Mouse (Mus musculus) midbrain, embryonic 10.5 days (tissue): ENCODE data around the gene Cmtm5. TPM values are rescaled to one million over a fixed set of nuclear protein-coding genes. Genes with fewer than 3 reads are reported as not detected.
"Not testable (repeated sequence)": the region's sequence is repeated elsewhere in the genome, so short reads cannot be mapped to it uniquely, and the experiment has no call there.

Source experiments
- DNase-seq: peaks from one replicate; pipeline ENCODE4 v3.0.0-alpha.2; 2017; ENCODE audit warnings: low spot score
- H3K27ac ChIP-seq: fragments of 300-500 bp; sonication (generic); replicated peaks from 2 replicates; pipeline ENCODE4 v1.5.1; 2016; ENCODE audit warnings: mild to moderate bottlenecking
- H3K27me3 ChIP-seq: fragments of 300-500 bp; sonication (generic); 2 replicates; pipeline ENCODE4 v1.6.1; 2016; ENCODE audit warnings: low read depth, mild to moderate bottlenecking; ENCODE audit not compliant: poor library complexity, severe bottlenecking
- H3K36me3 ChIP-seq: fragments of 300-500 bp; sonication (generic); 2 replicates; pipeline ENCODE4 v1.6.1; 2016; ENCODE audit warnings: mild to moderate bottlenecking, moderate library complexity
- H3K4me1 ChIP-seq: fragments of 300-500 bp; sonication (generic); 2 replicates; pipeline ENCODE4 v1.6.1; 2016
- H3K4me3 ChIP-seq: fragments of 300-500 bp; sonication (generic); 2 replicates; pipeline ENCODE4 v1.5.1; 2016; ENCODE audit warnings: mild to moderate bottlenecking, moderate library complexity
- H3K9me3 ChIP-seq: fragments of 300-500 bp; sonication (generic); replicated peaks from 2 replicates; pipeline ENCODE4 v1.6.1; 2016; ENCODE audit warnings: mild to moderate bottlenecking
- WGBS: fragments of 180-500 bp; shearing (Covaris S2); methylation state at CpG from one replicate; pipeline ENCODE4 v1.1.7; 2016; 5-methylcytosine and 5-hydroxymethylcytosine counted together
- microRNA counts: library from miRNA; unstranded; fragments of <30 nt; microRNA quantifications from one replicate; lab custom pipeline; 2017
- microRNA-seq: library from miRNA; unstranded; fragments of <30 nt; microRNA quantifications from one replicate; pipeline ENCODE4, GENCODE M21; 2017
- polyA plus RNA-seq: library from polyadenylated mRNA; unstranded; fragments of >200 nt; fragmentation: Nextera tagmentation; extraction: Ambion mirVana; gene quantifications from 2 replicates; pipeline ENCODE4 v1.2.1, GENCODE M21; 2016

Cmtm5 gene
- polyA plus RNA-seq, 1 experiment from 2014 or later: 0.17 TPM

DNA sequence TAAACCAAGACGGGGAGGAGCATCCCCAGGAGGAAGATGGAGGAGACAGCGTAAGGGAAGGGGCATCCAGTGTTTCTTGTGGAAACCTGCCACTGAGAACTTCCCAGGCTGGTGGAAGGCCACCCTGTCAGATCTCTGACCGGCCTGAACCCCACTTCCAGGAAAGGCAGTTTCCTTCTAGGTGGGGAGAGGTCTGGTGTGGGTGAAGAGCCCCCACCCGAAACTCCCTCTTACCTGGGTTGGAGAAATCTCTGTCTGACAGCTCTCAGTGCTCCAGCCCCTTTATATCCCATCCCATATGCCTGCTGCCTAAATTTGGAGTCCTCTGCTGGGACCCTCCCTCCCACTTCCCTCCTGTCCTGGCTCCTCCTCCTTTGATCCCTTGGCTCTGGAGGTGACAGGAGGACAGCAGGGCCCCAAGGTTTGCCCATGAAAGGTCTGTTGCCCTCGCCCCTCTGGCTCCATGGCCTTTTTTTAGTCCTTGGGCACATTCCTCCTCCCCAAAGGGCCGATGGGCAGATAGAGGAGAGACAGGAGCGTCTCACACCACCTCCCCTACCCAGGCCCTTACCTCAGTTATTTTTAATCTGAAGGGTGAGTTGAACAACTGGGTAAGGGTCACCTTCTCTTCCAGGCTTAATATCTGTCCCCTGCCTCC, 30.4 kb downstream of the Cmtm5 start, which contains the start of gene Myh6:
Gene Myh6, minus strand, starts transcription at position 608 of the 658 bp plus-strand sequence.
- DNase-seq: no peak
- WGBS: 79% methylated on average over 7 of the region's 7 CpGs
- Histone ChIP-seq H3K9me3 (no peaks in the 10 kb centered on the region), H3K36me3 (no peaks in the 10 kb centered on the region), H3K27me3 (no peaks in the 10 kb centered on the region), H3K27ac (no peak within 1 kb of the TSS), H3K4me1 (no peaks in the 10 kb centered on the region), H3K4me3 (no peak within 1 kb of the TSS)

DNA sequence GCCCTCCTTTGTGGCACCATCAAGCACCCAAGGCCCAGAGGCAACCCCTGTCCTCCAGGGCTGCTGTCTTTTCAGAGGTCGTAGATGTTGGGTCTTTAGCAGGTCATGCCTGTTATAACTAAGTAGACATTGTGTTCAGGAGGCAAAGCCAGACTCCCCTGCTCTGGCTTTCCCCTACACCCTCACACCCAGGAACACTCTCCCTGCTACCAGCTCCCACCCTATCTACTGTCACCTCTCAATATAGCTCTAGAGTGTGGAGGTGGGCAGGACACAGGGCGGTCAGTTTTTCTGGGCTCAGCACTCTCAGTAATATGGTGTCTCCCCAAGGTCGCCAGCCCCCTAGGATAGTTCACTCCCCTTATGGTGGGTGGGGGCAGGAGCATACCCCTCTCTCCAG, 31.8 kb downstream of the Cmtm5 start:
- H3K9me3 ChIP-seq: no peaks in the 10 kb centered on the region
- DNase-seq: no peak
- H3K4me1 ChIP-seq: no peaks in the 10 kb centered on the region
- H3K27me3 ChIP-seq: no peaks in the 10 kb centered on the region
- H3K4me3 ChIP-seq: no peak overlapping the region
- H3K36me3 ChIP-seq: no peaks in the 10 kb centered on the region
- no peak overlapping the region for H3K27ac ChIP-seq
- WGBS: 80% methylated on average over 3 of the region's 3 CpGs

DNA sequence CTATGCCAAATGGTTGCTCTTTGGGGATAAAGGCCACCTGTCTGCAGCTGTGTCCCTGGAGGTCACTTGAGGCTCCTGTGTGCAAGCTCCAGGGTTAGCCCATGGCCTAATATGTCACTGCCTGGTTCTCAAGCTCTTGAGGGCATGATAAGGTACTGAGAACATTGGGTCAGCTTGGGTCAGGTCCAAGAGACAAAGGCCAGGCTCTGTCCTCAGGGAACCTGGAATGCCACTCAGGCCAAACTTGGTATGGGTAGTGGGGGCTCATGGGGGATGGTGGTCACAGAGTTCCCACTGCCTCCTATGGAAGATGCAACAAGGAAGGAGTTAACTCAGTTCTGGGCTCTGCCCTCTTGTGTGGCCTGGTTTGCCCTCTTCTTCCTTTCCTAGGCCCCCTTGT, 32.3 kb downstream of the Cmtm5 start:
- no peaks in the 10 kb centered on the region for H3K9me3 ChIP-seq

DNA sequence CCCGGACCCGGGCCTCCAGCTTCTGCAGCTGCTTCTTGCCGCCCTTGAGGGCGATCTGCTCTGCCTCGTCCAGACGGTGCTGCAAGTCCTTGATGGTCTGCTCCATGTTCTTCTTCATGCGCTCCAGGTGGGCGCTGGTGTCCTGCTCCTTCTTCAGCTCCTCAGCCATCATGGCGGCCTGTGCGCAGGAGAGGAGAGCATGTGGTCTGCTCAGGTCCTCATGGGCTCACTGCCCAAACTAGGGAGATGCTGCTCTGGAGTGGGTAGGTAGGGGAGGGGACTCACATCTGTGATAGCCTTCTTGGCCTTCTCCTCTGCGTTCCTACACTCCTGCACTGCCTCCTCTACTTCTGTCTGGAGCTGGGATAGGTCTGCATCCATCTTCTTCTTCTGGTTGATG, 36.7 kb downstream of the Cmtm5 start:
- not testable (repeated sequence) for DNase-seq, H3K4me3 ChIP-seq, H3K9me3 ChIP-seq, H3K27ac ChIP-seq, H3K36me3 ChIP-seq, H3K27me3 ChIP-seq
- peaks cover 16% of the 10 kb centered on the region for H3K4me1 ChIP-seq
- 87% methylated on average over 11 of the region's 11 CpGs for WGBS

More for the DNA sequence above, 32.3 kb downstream of the Cmtm5 start:
- Histone ChIP-seq H3K36me3 (no peaks in the 10 kb centered on the region), H3K4me3 (no peak overlapping the region), H3K27me3 (no peaks in the 10 kb centered on the region), H3K27ac (no peak overlapping the region), H3K4me1 (no peaks in the 10 kb centered on the region)
- DNase-seq: no peak

DNA sequence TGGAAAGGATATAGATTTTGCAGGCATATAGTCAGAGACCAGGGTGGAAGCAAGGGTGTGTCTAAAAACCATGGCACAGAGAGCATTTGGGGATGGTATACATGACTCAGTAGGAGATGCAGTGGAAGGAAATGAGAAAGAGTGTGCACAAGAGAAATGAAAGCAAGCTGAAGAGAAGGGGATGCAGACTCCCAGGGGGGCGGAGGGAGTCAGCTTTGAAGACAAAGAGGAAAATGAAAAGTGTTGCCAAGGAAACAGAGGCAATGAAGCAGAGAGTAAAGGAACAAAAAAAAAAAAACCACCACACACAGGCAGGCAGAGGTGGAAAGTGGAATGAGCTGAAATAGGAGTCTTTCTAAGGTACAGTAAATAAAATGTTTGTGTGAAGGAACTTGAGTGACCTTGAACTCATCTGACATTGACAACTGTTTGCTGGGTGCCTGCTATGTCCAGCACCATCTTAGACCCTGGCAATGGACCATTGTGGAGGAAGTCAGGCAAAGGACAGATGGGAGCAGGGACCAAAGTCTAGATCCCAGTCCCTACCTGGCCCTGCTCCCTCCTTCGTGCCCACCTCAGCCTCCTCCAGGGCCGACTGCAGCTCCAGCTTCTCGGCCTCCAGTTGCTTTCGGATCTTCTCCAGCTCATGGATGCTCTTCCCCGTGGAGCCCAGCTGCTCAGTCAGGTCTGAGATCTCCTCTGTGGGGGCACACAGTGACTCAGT, 38.2 kb downstream of the Cmtm5 start:
- DNase-seq: no peak
- Histone ChIP-seq H3K4me1 (peaks cover 16% of the 10 kb centered on the region), H3K27ac (peak overlapping the region; percentile 68; the same call in 1 of the 2 replicates), H3K36me3 (no peaks in the 10 kb centered on the region), H3K4me3 (no peak overlapping the region), H3K27me3 (peaks cover 4% of the 10 kb centered on the region; the same call in 1 of the 2 replicates), H3K9me3 (no peaks in the 10 kb centered on the region)
- 76% methylated on average over 6 of the region's 6 CpGs for WGBS

DNA sequence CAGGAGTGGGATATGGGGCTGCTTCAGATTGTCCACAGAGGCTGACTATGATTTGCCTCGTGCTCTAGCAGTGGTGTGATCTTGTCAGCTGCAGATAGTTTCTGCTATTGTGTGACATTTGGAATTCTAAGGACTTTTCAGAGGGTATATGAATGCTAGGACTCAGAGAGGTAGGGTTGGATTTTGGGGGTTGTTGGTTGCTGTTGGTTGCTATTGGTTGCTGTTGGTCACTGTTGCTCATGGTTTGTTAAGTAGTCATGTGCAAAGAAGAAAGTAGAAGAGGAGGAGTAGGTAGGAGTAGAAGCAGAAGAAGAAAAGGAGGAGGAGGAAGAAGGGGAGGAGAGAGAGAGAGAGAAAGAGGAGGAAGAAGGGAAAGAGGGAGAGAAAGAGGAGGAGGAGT, 40.6 kb downstream of the Cmtm5 start, which contains the start of gene Gm17428:
Gene Gm17428, plus strand, starts transcription at position 301 of the 400 bp plus-strand sequence.
- DNase-seq: no peak
- 95% methylated on average over 1 of the region's 1 CpGs for WGBS
- Histone ChIP-seq H3K27me3 (peaks cover 4% of the 10 kb centered on the region; the same call in 1 of the 2 replicates), H3K27ac (no peak within 1 kb of the TSS), H3K9me3 (no peaks in the 10 kb centered on the region), H3K4me1 (peaks cover 16% of the 10 kb centered on the region), H3K4me3 (no peak within 1 kb of the TSS), H3K36me3 (no peaks in the 10 kb centered on the region)

DNA sequence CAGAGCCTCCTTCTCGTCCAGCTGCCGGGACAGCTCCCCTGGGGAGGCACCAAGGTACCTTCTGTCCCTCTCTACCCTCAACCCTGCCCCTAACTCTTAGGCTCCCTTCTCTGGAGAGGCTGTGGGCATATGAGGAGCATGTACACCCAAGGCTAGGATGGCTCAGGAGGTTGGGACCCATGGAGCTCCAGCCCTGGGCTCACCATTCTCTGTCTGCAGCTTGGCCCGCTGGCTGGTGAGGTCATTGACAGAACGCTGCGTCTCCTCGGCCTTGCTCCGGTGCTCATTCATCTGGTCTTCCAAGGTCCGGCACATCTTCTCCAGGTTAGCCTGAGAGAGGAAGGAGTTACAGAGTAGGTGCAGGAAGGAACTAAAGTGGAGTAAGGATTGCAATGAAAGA, 42.6 kb downstream of the Cmtm5 start:
- Histone ChIP-seq H3K27ac (no peak overlapping the region), H3K4me1 (peaks cover 14% of the 10 kb centered on the region), H3K4me3 (no peak overlapping the region), H3K27me3 (peaks cover 4% of the 10 kb centered on the region; the same call in 1 of the 2 replicates), H3K36me3 (no peaks in the 10 kb centered on the region), H3K9me3 (no peaks in the 10 kb centered on the region)
- no peak for DNase-seq
- 86% methylated on average over 8 of the region's 8 CpGs for WGBS

DNA sequence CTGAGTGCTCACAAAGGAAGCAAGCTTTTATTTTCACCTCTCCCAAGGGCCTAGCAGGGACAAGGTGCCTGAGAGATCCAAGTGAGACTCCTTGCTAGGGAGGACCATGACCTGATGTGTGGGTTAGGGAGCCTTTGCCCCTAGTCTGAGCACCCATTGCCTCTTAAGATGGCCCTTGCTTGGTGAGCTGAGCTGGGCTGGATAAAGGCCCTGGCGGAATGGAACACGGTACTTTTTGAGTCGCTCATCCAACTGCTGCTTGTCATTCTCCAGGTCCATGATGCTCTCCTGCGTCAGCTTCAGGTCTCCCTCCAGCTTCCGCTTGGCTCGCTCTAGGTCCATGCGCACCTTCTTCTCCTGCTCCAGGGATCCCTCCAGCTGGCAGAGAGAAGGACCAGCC, 45.9 kb downstream of the Cmtm5 start:
- H3K4me1 ChIP-seq: no peaks in the 10 kb centered on the region
- H3K36me3 ChIP-seq: no peaks in the 10 kb centered on the region
- H3K9me3 ChIP-seq: no peaks in the 10 kb centered on the region
- WGBS: 94% methylated on average over 7 of the region's 7 CpGs
- DNase-seq: no peak
- H3K4me3 ChIP-seq: no peak overlapping the region
- H3K27me3 ChIP-seq: peaks cover 4% of the 10 kb centered on the region; the same call in 1 of the 2 replicates
- no peak overlapping the region for H3K27ac ChIP-seq

DNA sequence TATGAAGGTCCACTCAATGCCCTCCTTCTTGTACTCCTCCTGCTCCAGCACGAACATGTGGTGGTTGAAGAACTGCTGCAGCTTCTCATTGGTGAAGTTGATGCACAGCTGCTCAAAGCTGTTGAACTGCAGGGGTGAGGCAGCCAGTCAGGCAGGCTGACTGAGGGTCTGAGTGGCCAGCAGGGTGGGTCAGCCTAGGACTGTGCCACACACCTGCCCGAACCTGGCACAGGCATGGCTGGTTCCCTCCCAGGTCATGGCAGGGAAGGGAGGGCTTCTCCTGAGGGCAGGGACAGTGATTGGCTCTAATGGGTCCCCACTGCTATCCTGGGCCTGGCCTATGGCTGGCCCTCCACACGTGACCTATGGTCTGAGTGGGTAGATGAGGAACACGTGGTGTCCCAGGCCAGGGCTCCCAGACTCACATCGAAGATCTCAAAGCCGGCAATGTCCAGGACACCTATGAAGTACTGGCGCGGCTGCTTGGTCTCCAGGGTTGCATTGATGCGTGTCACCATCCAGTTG, 52.4 kb downstream of the Cmtm5 start:
- not testable (repeated sequence) for H3K4me1 ChIP-seq, H3K9me3 ChIP-seq, H3K27ac ChIP-seq, H3K4me3 ChIP-seq, H3K36me3 ChIP-seq, DNase-seq
- H3K27me3 ChIP-seq: peaks cover 15% of the 10 kb centered on the region
- 89% methylated on average over 9 of the region's 9 CpGs for WGBS

MicroRNAs within 50 kb of the gene (microRNA counts, 519-probe panel; counts per million panel counts)
- microRNA mmu-miR-208a (lab: Ali Mortazavi, UCI): not detected
- microRNA mmu-miR-208b (lab: Ali Mortazavi, UCI): not detected

Small RNAs within 50 kb of the gene (microRNA-seq; reads per million reads assigned to microRNA genes)
- 9.0 reads per million, percentile 20 among the genes with 10 or more reads in this experiment for gene Mir208a
- 40.7 reads per million, percentile 39 among the genes with 10 or more reads in this experiment for gene Mir208b

Other genes with a start within 250 kb of the Cmtm5 start
- gene Acin1, start 249.3 kb upstream of the Cmtm5 start, polyA plus RNA-seq: 128 and 145 TPM in 2 replicates
- 0.15 TPM in 1 of 2 replicates, not detected in the other for gene Gm29776, start 237.4 kb upstream of the Cmtm5 start, polyA plus RNA-seq
- 0.09 and 0.11 TPM in 2 replicates for gene Cebpe, start 224.1 kb upstream of the Cmtm5 start, polyA plus RNA-seq
- gene Slc7a8, start 154.3 kb upstream of the Cmtm5 start, polyA plus RNA-seq: 1.8 and 2.4 TPM in 2 replicates
- gene Rnf212b, start 122.1 kb upstream of the Cmtm5 start, polyA plus RNA-seq: not detected in 2 replicates
- gene Homez, start 65.3 kb upstream of the Cmtm5 start, polyA plus RNA-seq: 25.7 and 26.8 TPM in 2 replicates
- 0.31 and 0.81 TPM in 2 replicates for gene Ppp1r3e, start 58.7 kb upstream of the Cmtm5 start, polyA plus RNA-seq
- gene Bcl2l2, start 52.9 kb upstream of the Cmtm5 start, polyA plus RNA-seq: 2.7 and 3.4 TPM in 2 replicates
- not detected in 2 replicates for gene Gm20521, start 52.8 kb upstream of the Cmtm5 start, polyA plus RNA-seq
- gene Pabpn1, start 43.8 kb upstream of the Cmtm5 start, polyA plus RNA-seq: 165 and 175 TPM in 2 replicates
- 42.0 and 52.0 TPM in 2 replicates for gene Slc22a17, start 23.1 kb upstream of the Cmtm5 start, polyA plus RNA-seq
- gene Efs, start 10.1 kb upstream of the Cmtm5 start, polyA plus RNA-seq: 42.5 and 42.8 TPM in 2 replicates
- gene Il25, start 3.6 kb upstream of the Cmtm5 start, polyA plus RNA-seq: not detected in 2 replicates
- 0.40 and 0.68 TPM in 2 replicates for gene Myh6, start 30.7 kb downstream of the Cmtm5 start, polyA plus RNA-seq
- gene Gm17428, start 40.7 kb downstream of the Cmtm5 start, polyA plus RNA-seq: not detected in 2 replicates
- gene Myh7, start 58.4 kb downstream of the Cmtm5 start, polyA plus RNA-seq: 0.70 and 0.96 TPM in 2 replicates
- 89.3 and 91.6 TPM in 2 replicates for gene Ngdn, start 79.2 kb downstream of the Cmtm5 start, polyA plus RNA-seq
- gene Zfhx2, start 156.1 kb downstream of the Cmtm5 start, polyA plus RNA-seq: 7.6 and 12.5 TPM in 2 replicates
- 28.1 and 30.8 TPM in 2 replicates for gene Thtpa, start 158.5 kb downstream of the Cmtm5 start, polyA plus RNA-seq
- 12.7 and 15.0 TPM in 2 replicates for gene Ap1g2, start 170.3 kb downstream of the Cmtm5 start, polyA plus RNA-seq
- gene Jph4, start 180.7 kb downstream of the Cmtm5 start, polyA plus RNA-seq: 0.53 and 1.2 TPM in 2 replicates